Mouse (Mus musculus) brain, embryonic 14.5 days (tissue): ENCODE measurements at regions not wholly inside any gene's neighbourhood (a gene's known extent, or its start where the extent isn't known, plus 50 kb on each side); places are given as distances from the start of the nearest gene placed in this dataset.

Experiments
- CTCF ChIP-seq: fragments of 200-500 bp; IDR thresholded peaks from 2 replicates; pipeline ENCODE4 v1.5.1; 2012; ENCODE audit warnings: inconsistent platforms, mild to moderate bottlenecking, moderate library complexity, borderline replicate concordance; ENCODE audit not compliant: insufficient read depth, insufficient read length; ENCODE audit errors: extremely low read depth
- POLR2A ChIP-seq: fragments of 200-500 bp; IDR thresholded peaks from 2 replicates; pipeline ENCODE4 v1.6.1; 2012; ENCODE audit warnings: mild to moderate bottlenecking, inconsistent platforms, borderline replicate concordance; ENCODE audit not compliant: poor library complexity, insufficient read depth, insufficient read length, severe bottlenecking; ENCODE audit errors: extremely low read depth

GRCm38 (mm10) chr14:31931971-31932370 is 96.8 kb upstream of the Galnt15 start:
- TF ChIP-seq POLR2A (no peak), CTCF (no peak)
